Mouse (Mus musculus): ENCODE results near the gene Smim12. TPM values are rescaled to one million over a fixed set of nuclear protein-coding genes. Genes with fewer than 3 reads are reported as not detected.

The Smim12 gene
- polyA plus RNA-seq, 1 experiment, result 18.1 TPM

DNA sequence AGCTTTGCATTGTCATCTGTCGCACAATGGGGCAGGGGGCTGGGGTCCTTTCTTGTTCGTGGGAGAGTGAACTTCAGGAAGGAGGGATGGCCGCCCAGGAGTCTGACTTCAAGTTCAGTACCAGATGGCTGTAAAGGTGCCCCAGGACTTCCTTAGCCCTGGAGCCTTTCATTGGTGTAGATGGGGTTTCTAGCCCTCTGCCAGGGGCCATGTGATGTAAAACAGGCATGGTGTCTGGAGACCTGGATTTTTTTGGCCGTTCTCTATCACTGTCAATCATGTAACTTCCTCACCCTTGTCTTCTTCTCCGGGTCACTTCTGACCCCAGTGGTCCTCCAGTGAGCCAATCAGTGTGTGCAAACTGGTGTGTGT, 20.6 kb downstream of the Smim12 start:
- WGBS, result 71% methylated on average over 5 of the region's 5 CpGs
- TF ChIP-seq CTCF (IDR thresholded peaks at IDR 0.05; ENCODE audit: extremely low read depth, insufficient read length, insufficient replicate concordance, low read depth, low read length) (no peak), POLR2A (IDR thresholded peaks at IDR 0.05; ENCODE audit: low read depth, low read length) (no peak)
- no peaks in the 10 kb centered on the region for H3K27me3 ChIP-seq (ENCODE audit: control insufficient read depth, insufficient read depth, low read length)
- no peak overlapping the region for H3K4me3 ChIP-seq (ENCODE audit: low read depth, low read length)
- no peaks in the 10 kb centered on the region for H3K4me1 ChIP-seq (ENCODE audit: control insufficient read depth, insufficient read depth, insufficient read length, low read length)
- H3K36me3 ChIP-seq (ENCODE audit: control insufficient read depth, insufficient read depth, low read length), result no peaks in the 10 kb centered on the region
- H3K27ac ChIP-seq (ENCODE audit: insufficient read depth, low read depth, low read length), result peak overlapping the region; percentile 5; the same call in 1 of the 2 replicates

- no peaks in the 10 kb centered on the region for H3K27me3 ChIP-seq (ENCODE audit: control insufficient read depth, insufficient read depth, low read length)
- H3K36me3 ChIP-seq (ENCODE audit: control insufficient read depth, insufficient read depth, low read length), result no peaks in the 10 kb centered on the region
- no peak for TF ChIP-seq CTCF (IDR thresholded peaks at IDR 0.05; ENCODE audit: extremely low read depth, insufficient read length, insufficient replicate concordance, low read depth, low read length)
- TF ChIP-seq POLR2A (IDR thresholded peaks at IDR 0.05; ENCODE audit: low read depth, low read length), result no peak
- WGBS, result 45% methylated on average over 9 of the region's 9 CpGs
- no peak overlapping the region for H3K4me3 ChIP-seq (ENCODE audit: low read depth, low read length)
- H3K4me1 ChIP-seq (ENCODE audit: control insufficient read depth, insufficient read depth, insufficient read length, low read length), result no peaks in the 10 kb centered on the region
- H3K27ac ChIP-seq (ENCODE audit: insufficient read depth, low read depth, low read length), result no peak overlapping the region; the same call in 1 of the 2 replicates
Observed at GRCm38 (mm10) chr4:127278451-127279001, 34.9 kb downstream of the Smim12 start.

DNA sequence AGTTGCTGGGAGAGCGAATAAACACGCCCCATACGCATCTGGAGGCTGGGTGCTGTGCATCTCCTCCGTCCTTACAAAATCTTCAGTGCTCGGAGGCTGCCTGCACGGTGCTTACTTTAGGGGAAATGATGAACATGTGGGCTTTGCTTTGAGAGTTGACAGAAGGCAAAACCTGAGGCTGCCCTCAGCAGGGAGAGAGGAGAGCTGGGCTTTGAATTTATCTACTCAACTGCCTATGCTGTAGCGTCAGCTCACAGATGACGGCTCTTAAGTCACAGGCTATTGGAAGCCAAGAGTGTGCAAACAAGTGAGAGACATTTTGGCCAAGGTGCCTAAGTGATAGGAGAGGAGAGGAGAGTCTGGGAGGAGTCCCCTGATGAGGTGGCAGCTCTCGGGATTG, 35.7 kb downstream of the Smim12 start:
- TF ChIP-seq CTCF (IDR thresholded peaks at IDR 0.05; ENCODE audit: extremely low read depth, insufficient read length, insufficient replicate concordance, low read depth, low read length) (no peak), POLR2A (IDR thresholded peaks at IDR 0.05; ENCODE audit: low read depth, low read length) (no peak)
- Histone ChIP-seq H3K36me3 (ENCODE audit: control insufficient read depth, insufficient read depth, low read length) (no peaks in the 10 kb centered on the region), H3K27me3 (ENCODE audit: control insufficient read depth, insufficient read depth, low read length) (no peaks in the 10 kb centered on the region), H3K27ac (ENCODE audit: insufficient read depth, low read depth, low read length) (no peak overlapping the region), H3K4me3 (ENCODE audit: low read depth, low read length) (no peak overlapping the region), H3K4me1 (ENCODE audit: control insufficient read depth, insufficient read depth, insufficient read length, low read length) (no peaks in the 10 kb centered on the region)
- 65% methylated on average over 9 of the region's 9 CpGs for WGBS

GRCm38 (mm10) chr4:127286907-127287306, 43.3 kb downstream of the Smim12 start:
- WGBS, result 70% methylated on average over 4 of the region's 4 CpGs
- H3K4me1 ChIP-seq (ENCODE audit: control insufficient read depth, insufficient read depth, insufficient read length, low read length), result no peaks in the 10 kb centered on the region
- TF ChIP-seq CTCF (IDR thresholded peaks at IDR 0.05; ENCODE audit: extremely low read depth, insufficient read length, insufficient replicate concordance, low read depth, low read length) (no peak), POLR2A (IDR thresholded peaks at IDR 0.05; ENCODE audit: low read depth, low read length) (no peak)
- H3K27ac ChIP-seq (ENCODE audit: insufficient read depth, low read depth, low read length), result no peak overlapping the region
- H3K27me3 ChIP-seq (ENCODE audit: control insufficient read depth, insufficient read depth, low read length), result no peaks in the 10 kb centered on the region
- H3K4me3 ChIP-seq (ENCODE audit: low read depth, low read length), result no peak overlapping the region
- no peaks in the 10 kb centered on the region for H3K36me3 ChIP-seq (ENCODE audit: control insufficient read depth, insufficient read depth, low read length)

DNA sequence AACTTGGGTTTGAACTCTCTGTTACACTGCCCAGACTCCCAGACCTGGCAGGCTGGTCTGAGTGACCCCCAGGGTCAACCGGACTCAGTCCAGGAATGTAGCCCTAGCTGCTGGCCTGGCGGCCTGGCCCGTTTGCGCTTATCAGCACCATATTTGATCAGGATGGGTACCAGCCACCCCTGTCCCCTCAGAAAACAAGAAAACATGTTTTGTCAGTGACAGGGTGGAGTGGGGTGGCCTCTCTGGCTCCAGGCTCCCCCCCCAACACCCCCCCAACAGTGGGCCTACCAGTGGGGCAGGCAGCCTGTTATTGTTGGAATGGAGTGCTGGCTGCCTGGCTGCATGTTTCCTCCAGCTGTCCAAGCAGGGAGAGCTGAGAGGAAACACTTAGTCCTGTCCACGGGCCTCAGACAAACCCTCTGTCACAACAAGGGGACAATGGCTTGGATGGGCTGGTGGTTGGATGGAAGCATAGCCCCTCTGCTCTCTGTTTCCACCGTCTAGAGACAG, 45.5 kb downstream of the Smim12 start:
- H3K4me1 ChIP-seq (ENCODE audit: control insufficient read depth, insufficient read depth, insufficient read length, low read length), result no peaks in the 10 kb centered on the region
- no peaks in the 10 kb centered on the region for H3K27me3 ChIP-seq (ENCODE audit: control insufficient read depth, insufficient read depth, low read length)
- WGBS, result 42% methylated on average over 6 of the region's 6 CpGs
- H3K36me3 ChIP-seq (ENCODE audit: control insufficient read depth, insufficient read depth, low read length), result no peaks in the 10 kb centered on the region
- TF ChIP-seq POLR2A (IDR thresholded peaks at IDR 0.05; ENCODE audit: low read depth, low read length) (no peak), CTCF (IDR thresholded peaks at IDR 0.05; ENCODE audit: extremely low read depth, insufficient read length, insufficient replicate concordance, low read depth, low read length) (no peak)
- H3K4me3 ChIP-seq (ENCODE audit: low read depth, low read length), result no peak overlapping the region
- no peak overlapping the region for H3K27ac ChIP-seq (ENCODE audit: insufficient read depth, low read depth, low read length)

- Histone ChIP-seq H3K27me3 (ENCODE audit: control insufficient read depth, insufficient read depth, low read length) (no peaks in the 10 kb centered on the region), H3K36me3 (ENCODE audit: control insufficient read depth, insufficient read depth, low read length) (no peaks in the 10 kb centered on the region), H3K4me1 (ENCODE audit: control insufficient read depth, insufficient read depth, insufficient read length, low read length) (no peaks in the 10 kb centered on the region), H3K27ac (ENCODE audit: insufficient read depth, low read depth, low read length) (no peak overlapping the region), H3K4me3 (ENCODE audit: low read depth, low read length) (no peak overlapping the region)
- WGBS, result 66% methylated on average over 5 of the region's 5 CpGs
- TF ChIP-seq CTCF (IDR thresholded peaks at IDR 0.05; ENCODE audit: extremely low read depth, insufficient read length, insufficient replicate concordance, low read depth, low read length), result no peak
- TF ChIP-seq POLR2A (IDR thresholded peaks at IDR 0.05; ENCODE audit: low read depth, low read length), result no peak
Observed at GRCm38 (mm10) chr4:127292631-127293030, 49.0 kb downstream of the Smim12 start.

Other genes starting within 250 kb of the Smim12 start
- 31.5 and 47.9 TPM in 2 replicates for gene Sfpq, start 222.5 kb upstream of the Smim12 start, polyA plus RNA-seq (2012; rRNA removed)
- 0.20 and 0.39 TPM in 2 replicates for gene Zmym1, start 182.6 kb upstream of the Smim12 start, polyA plus RNA-seq (2012; rRNA removed)
- gene Zmym6, start 166.4 kb upstream of the Smim12 start, polyA plus RNA-seq (2012; rRNA removed), result 0.76 and 1.1 TPM in 2 replicates
- 5.7 and 15.6 TPM in 2 replicates for gene Tmem35b, start 120.1 kb upstream of the Smim12 start, polyA plus RNA-seq (2012; rRNA removed)
- gene Dlgap3, start 74.6 kb upstream of the Smim12 start, polyA plus RNA-seq (2012; rRNA removed), result 0.47 and 0.75 TPM in 2 replicates
- 5.1 and 7.0 TPM in 2 replicates for gene Gja4, start 70.3 kb downstream of the Smim12 start, polyA plus RNA-seq (2012; rRNA removed)
- gene Gjb3, start 87.1 kb downstream of the Smim12 start, polyA plus RNA-seq (2012; rRNA removed), result 3.5 and 21.3 TPM in 2 replicates
- 0.18 and 0.53 TPM in 2 replicates for gene Gjb4, start 110.3 kb downstream of the Smim12 start, polyA plus RNA-seq (2012; rRNA removed)
- 0.10 and 0.23 TPM in 2 replicates for gene Gjb5, start 114.4 kb downstream of the Smim12 start, polyA plus RNA-seq (2012; rRNA removed)

Measured in small intestine, adult 2 months (tissue).